Mouse (Mus musculus) kidney, postnatal 0 days (tissue): ENCODE measurements at regions not wholly inside any gene's neighbourhood (a gene's known extent, or its start where the extent isn't known, plus 50 kb on each side); places are given as distances from the start of the nearest gene placed in this dataset.

Experiments used
- ATAC-seq: fragments of 200-750 bp; cut with Nextera tagmentation; replicated peaks from 2 replicates; pipeline ENCODE4 v1.8.0; 2017; ENCODE audit warnings: low read depth, moderate number of reproducible peaks, moderate TSS enrichment, moderate library complexity; ENCODE audit not compliant: low FRiP score
- DNase-seq: peaks from one replicate; pipeline ENCODE4 v3.0.0-alpha.2; 2016; ENCODE audit warnings: low spot score
- H3K27ac ChIP-seq: fragments of 300-500 bp; sonication (generic); 2 replicates; pipeline ENCODE4 v1.5.1; 2014; ENCODE audit warnings: mild to moderate bottlenecking
- H3K27me3 ChIP-seq: fragments of 300-500 bp; sonication (generic); 2 replicates; pipeline ENCODE4 v1.6.1; 2014; ENCODE audit warnings: low read length, mixed read lengths; ENCODE audit not compliant: insufficient read depth
- H3K36me3 ChIP-seq: fragments of 300-500 bp; sonication (generic); 2 replicates; pipeline ENCODE4 v1.6.1; 2014; ENCODE audit warnings: low read length, mixed read lengths; ENCODE audit not compliant: insufficient read depth
- H3K4me1 ChIP-seq: fragments of 300-500 bp; sonication (generic); replicated peaks from 2 replicates; pipeline ENCODE4 v1.6.1; 2014; ENCODE audit warnings: antibody characterized with exemption, low read length, mixed read lengths; ENCODE audit not compliant: insufficient read depth
- H3K4me2 ChIP-seq: fragments of 300-500 bp; sonication (generic); 2 replicates; pipeline ENCODE4 v1.6.1; 2014; ENCODE audit warnings: mild to moderate bottlenecking, low read length, moderate library complexity, mixed read lengths
- H3K4me3 ChIP-seq: fragments of 300-500 bp; sonication (generic); replicated peaks from 2 replicates; pipeline ENCODE4 v1.5.1; 2014; ENCODE audit warnings: low read depth, low read length
- H3K9ac ChIP-seq: fragments of 300-500 bp; sonication (generic); 2 replicates; pipeline ENCODE4 v1.6.1; 2014; ENCODE audit warnings: low read depth, low read length
- H3K9me3 ChIP-seq: fragments of 300-500 bp; sonication (generic); replicated peaks from 2 replicates; pipeline ENCODE4 v1.6.1; 2016; ENCODE audit warnings: low read length, inconsistent platforms, mixed read lengths
- CTCF ChIP-seq: IDR thresholded peaks from 2 replicates; pipeline ENCODE4 v1.5.1; 2016; ENCODE audit warnings: antibody characterized with exemption, low read depth, mild to moderate bottlenecking, moderate library complexity
- WGBS: fragments of 180-500 bp; shearing (Covaris S2); extraction: QIAGEN DNeasy Blood & Tissue Kit; methylation state at CpG from one replicate; pipeline ENCODE4 v1.1.7; 2014; 5-methylcytosine and 5-hydroxymethylcytosine counted together

DNA sequence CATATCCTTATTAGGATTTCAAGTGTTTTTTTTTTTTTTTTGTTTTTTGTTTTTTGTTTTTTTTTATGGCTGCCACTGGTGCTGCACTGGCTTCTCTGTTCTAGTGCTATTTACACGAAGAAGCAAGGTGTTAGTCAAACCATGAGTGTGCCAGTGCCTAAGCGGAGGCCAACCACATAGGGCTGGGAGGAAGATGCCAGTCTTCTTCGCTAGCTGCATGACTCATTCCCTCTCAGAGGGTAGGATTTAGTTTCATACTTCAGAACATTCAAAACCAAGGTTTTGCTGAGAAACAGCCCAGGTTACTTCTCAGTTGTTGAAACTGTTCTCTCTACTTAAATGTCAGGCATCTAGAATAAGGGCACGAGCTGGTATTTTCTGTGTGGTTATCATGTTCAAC is 72.6 kb downstream of the Icos start:
- ATAC-seq (no peak), DNase-seq (no peak)
- H3K9me3 ChIP-seq: no peaks in the 10 kb centered on the region
- 72% methylated on average over 4 of the region's 4 CpGs for WGBS
- no peak for TF ChIP-seq CTCF
- H3K9ac ChIP-seq: no peak overlapping the region
- no peaks in the 10 kb centered on the region for H3K36me3 ChIP-seq
- H3K4me3 ChIP-seq: no peak overlapping the region
- no peaks in the 10 kb centered on the region for H3K27me3 ChIP-seq
- H3K4me1 ChIP-seq: no peaks in the 10 kb centered on the region
- no peak overlapping the region for H3K27ac ChIP-seq
- no peak overlapping the region for H3K4me2 ChIP-seq

GRCm38 (mm10) chr1:61053676-61054075 is 75.9 kb downstream of the Icos start:
- Histone ChIP-seq H3K4me1 (no peaks in the 10 kb centered on the region), H3K4me2 (no peak overlapping the region), H3K36me3 (no peaks in the 10 kb centered on the region), H3K9me3 (no peaks in the 10 kb centered on the region), H3K27ac (no peak overlapping the region), H3K27me3 (no peaks in the 10 kb centered on the region), H3K9ac (no peak overlapping the region), H3K4me3 (no peak overlapping the region)
- 41% methylated on average over 1 of the region's 1 CpGs for WGBS
- no peak for TF ChIP-seq CTCF
- DNase-seq (no peak), ATAC-seq (no peak)

DNA sequence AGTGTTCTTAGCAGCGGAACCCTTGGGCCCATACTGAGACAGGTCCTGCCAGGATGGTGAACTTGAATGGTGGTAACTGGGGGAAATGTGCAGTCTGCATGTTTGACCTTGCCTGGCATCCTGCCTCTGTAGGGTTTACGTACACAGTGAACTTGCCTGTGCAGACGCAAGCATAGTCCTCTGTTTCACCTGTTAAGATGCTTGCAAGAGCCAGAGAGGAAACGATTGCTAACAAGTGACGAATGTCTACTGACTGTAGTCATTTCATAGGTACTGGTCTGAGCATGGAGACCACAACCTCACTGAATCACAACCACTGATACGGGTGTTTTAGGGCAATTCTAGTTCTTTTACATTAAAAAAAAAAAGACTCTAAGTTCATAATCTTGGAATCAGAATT is 76.7 kb downstream of the Icos start:
- H3K27me3 ChIP-seq: no peaks in the 10 kb centered on the region
- 86% methylated on average over 6 of the region's 6 CpGs for WGBS
- no peaks in the 10 kb centered on the region for H3K4me1 ChIP-seq
- H3K4me3 ChIP-seq: no peak overlapping the region
- TF ChIP-seq CTCF: no peak
- no peak for DNase-seq
- no peak overlapping the region for H3K9ac ChIP-seq
- H3K27ac ChIP-seq: no peak overlapping the region
- H3K9me3 ChIP-seq: no peaks in the 10 kb centered on the region
- no peak for ATAC-seq
- no peak overlapping the region for H3K4me2 ChIP-seq
- H3K36me3 ChIP-seq: no peaks in the 10 kb centered on the region

- Histone ChIP-seq H3K36me3 (no peaks in the 10 kb centered on the region), H3K27ac (no peak overlapping the region), H3K9me3 (no peaks in the 10 kb centered on the region), H3K9ac (no peak overlapping the region), H3K4me3 (no peak overlapping the region), H3K27me3 (no peaks in the 10 kb centered on the region), H3K4me2 (peak overlapping the region; percentile 21; the same call in 1 of the 2 replicates), H3K4me1 (no peaks in the 10 kb centered on the region)
- 4% methylated on average over 8 of the region's 8 CpGs for WGBS
- ATAC-seq (no peak), DNase-seq (peak; percentile 76)
- TF ChIP-seq CTCF: peak; percentile 91
These were observed 77.4 kb downstream of the Icos start for GRCm38 (mm10) chr1:61055176-61055575.

GRCm38 (mm10) chr1:61059910-61060536 is 82.3 kb downstream of the Icos start:
- no peaks in the 10 kb centered on the region for H3K36me3 ChIP-seq
- 30% methylated on average over 11 of the region's 11 CpGs for WGBS
- H3K9me3 ChIP-seq: no peaks in the 10 kb centered on the region
- no peak overlapping the region for H3K4me3 ChIP-seq
- H3K9ac ChIP-seq: no peak overlapping the region
- TF ChIP-seq CTCF: no peak
- H3K4me1 ChIP-seq: no peaks in the 10 kb centered on the region
- ATAC-seq: no peak
- DNase-seq: peak; percentile 76
- H3K4me2 ChIP-seq: no peak overlapping the region; the same call in 1 of the 2 replicates
- no peaks in the 10 kb centered on the region for H3K27me3 ChIP-seq
- no peak overlapping the region for H3K27ac ChIP-seq

DNA sequence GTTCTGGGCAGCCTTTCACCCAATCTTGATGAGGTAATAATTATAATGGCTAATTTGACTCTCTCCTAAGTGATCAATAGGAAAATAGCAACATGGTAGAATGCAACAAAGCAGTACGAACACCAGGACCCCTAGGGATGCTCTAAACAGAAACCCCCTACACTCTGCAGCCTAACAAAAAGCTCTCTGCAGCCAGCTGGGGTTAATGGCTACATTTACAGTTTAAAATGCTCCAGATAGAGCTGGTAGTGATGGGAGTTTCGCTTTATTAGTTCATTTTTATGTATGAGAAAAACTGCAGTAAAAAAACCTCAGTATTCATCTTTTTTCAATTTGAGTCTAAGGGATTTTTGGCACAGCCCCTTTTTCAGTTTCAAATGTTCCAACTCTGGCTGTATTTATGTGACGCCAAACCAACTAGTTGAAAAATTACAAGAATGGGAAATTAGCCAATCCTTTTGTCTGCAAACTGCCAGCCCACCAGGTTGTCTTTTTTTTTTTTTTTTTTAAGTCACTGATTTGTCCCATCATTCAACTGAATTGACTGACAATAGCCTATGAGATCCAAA is 84.2 kb downstream of the Icos start:
- Histone ChIP-seq H3K9me3 (no peaks in the 10 kb centered on the region), H3K4me3 (no peak overlapping the region), H3K9ac (no peak overlapping the region), H3K36me3 (no peaks in the 10 kb centered on the region), H3K4me2 (no peak overlapping the region), H3K27me3 (no peaks in the 10 kb centered on the region), H3K4me1 (no peaks in the 10 kb centered on the region), H3K27ac (no peak overlapping the region)
- no peak for TF ChIP-seq CTCF
- DNase-seq (no peak), ATAC-seq (no peak)
- 77% methylated on average over 3 of the region's 3 CpGs for WGBS

GRCm38 (mm10) chr1:61068112-61068511 is 90.4 kb downstream of the Icos start:
- Histone ChIP-seq H3K9me3 (no peaks in the 10 kb centered on the region), H3K4me2 (no peak overlapping the region), H3K4me1 (no peaks in the 10 kb centered on the region; the same call in 1 of the 2 replicates), H3K9ac (no peak overlapping the region), H3K36me3 (no peaks in the 10 kb centered on the region), H3K27ac (no peak overlapping the region), H3K4me3 (no peak overlapping the region), H3K27me3 (no peaks in the 10 kb centered on the region)
- WGBS: 78% methylated on average over 6 of the region's 6 CpGs
- TF ChIP-seq CTCF: no peak
- DNase-seq (no peak), ATAC-seq (no peak)
